In genomic region chr5:24841662-24842273, GRCm38 (mm10) we compare ENCODE assay signal across 7 mouse cellular contexts. TPM values are rescaled to one million over a fixed set of nuclear protein-coding genes. Genes with fewer than 3 reads are reported as not detected.
DNase-seq lines count a peak whose midpoint lies in the region; ATAC-seq and TF ChIP-seq lines count a peak whose summit lies in the region.

No protein-coding gene starts in this region.

- ATAC-seq in forebrain, embryonic 12.5 days (ENCODE audit: low FRiP score), result peak; percentile 9; the same call in 1 of the 2 replicates
- peak; percentile 38 for ATAC-seq in hindbrain, postnatal 0 days
- no peak; the same call in none of the 2 replicates for ATAC-seq in lung, embryonic 16.5 days (ENCODE audit: low read depth)
- ATAC-seq in stomach, embryonic 14.5 days (ENCODE audit: insufficient number of reproducible peaks, insufficient read depth, low FRiP score, low read depth), result peak; percentile 4; the same call in 1 of the 2 replicates

- H3K9ac ChIP-seq in forebrain, embryonic 12.5 days, result peak overlapping the region; percentile 92
- H3K9ac ChIP-seq in hindbrain, postnatal 0 days (replicated peaks; ENCODE audit: low read length), result peak overlapping the region; percentile 87
- peak overlapping the region; percentile 94 for H3K9ac ChIP-seq in lung, embryonic 16.5 days (ENCODE audit: low read length)
- H3K9ac ChIP-seq in stomach, embryonic 14.5 days (replicated peaks; ENCODE audit: low read depth, low read length), result peak overlapping the region; percentile 95

- H3K27ac ChIP-seq in left cerebral cortex, adult 2 months, result peak overlapping the region; percentile 99
- H3K27ac ChIP-seq in bone marrow macrophage, adult 2 months (ENCODE audit: insufficient read depth, low read depth, low read length), result peak overlapping the region; percentile 97
- peak overlapping the region; percentile 98 for H3K27ac ChIP-seq in forebrain, embryonic 12.5 days
- peak overlapping the region; percentile 99 for H3K27ac ChIP-seq in hindbrain, postnatal 0 days
- peak overlapping the region; percentile 99 for H3K27ac ChIP-seq in lung, embryonic 16.5 days (ENCODE audit: low read length)
- H3K27ac ChIP-seq in stomach, embryonic 14.5 days (ENCODE audit: low read length), result peak overlapping the region; percentile 100

- H3K36me3 ChIP-seq in forebrain, embryonic 12.5 days (replicated peaks), result no peaks in the 10 kb centered on the region
- H3K36me3 ChIP-seq in hindbrain, postnatal 0 days (ENCODE audit: insufficient read depth, low read length), result no peaks in the 10 kb centered on the region
- no peaks in the 10 kb centered on the region for H3K36me3 ChIP-seq in lung, embryonic 16.5 days (ENCODE audit: control insufficient read depth, insufficient read depth, low read length)
- no peaks in the 10 kb centered on the region for H3K36me3 ChIP-seq in stomach, embryonic 14.5 days (ENCODE audit: control insufficient read depth, insufficient read depth, low read length)

- peak; percentile 58 to 60 for DNase-seq in left cerebral cortex, adult 2 months (ENCODE audit: extremely low spot score in 1 of 2, low spot score in 2 of 2)
- DNase-seq in left cerebral cortex, adult 11 months (ENCODE audit: low spot score), result no peak
- DNase-seq in hindbrain, postnatal 0 days (ENCODE audit: low spot score), result peak; percentile 65

- WGBS in forebrain, embryonic 12.5 days, result under 1% methylated on average over 47 of the region's 50 CpGs
- 1% methylated on average over 50 of the region's 50 CpGs for WGBS in hindbrain, postnatal 0 days
- WGBS in lung, embryonic 16.5 days, result 0% methylated on average over 37 of the region's 50 CpGs
- WGBS in stomach, embryonic 14.5 days, result under 1% methylated on average over 45 of the region's 50 CpGs

- TF ChIP-seq POLR2A in bone marrow macrophage, adult 2 months (IDR thresholded peaks at IDR 0.05; ENCODE audit: borderline replicate concordance, low read depth, low read length), result no peak

- no peak for TF ChIP-seq CTCF in left cerebral cortex, adult 2 months (IDR thresholded peaks at IDR 0.05)
- TF ChIP-seq CTCF in bone marrow macrophage, adult 2 months (IDR thresholded peaks at IDR 0.05; ENCODE audit: low read depth, low read length), result no peak
- TF ChIP-seq CTCF in hindbrain, postnatal 0 days (IDR thresholded peaks at IDR 0.05; ENCODE audit: low read depth), result no peak

- H3K4me1 ChIP-seq in bone marrow macrophage, adult 2 months (ENCODE audit: control insufficient read depth, insufficient read depth, low read length), result peaks cover 29% of the 10 kb centered on the region
- peaks cover 31% of the 10 kb centered on the region for H3K4me1 ChIP-seq in forebrain, embryonic 12.5 days
- peaks cover 12% of the 10 kb centered on the region for H3K4me1 ChIP-seq in hindbrain, postnatal 0 days (ENCODE audit: insufficient read depth, low read length)
- peaks cover 23% of the 10 kb centered on the region for H3K4me1 ChIP-seq in lung, embryonic 16.5 days (replicated peaks; ENCODE audit: control insufficient read depth, insufficient read depth, low read length)
- peaks cover 19% of the 10 kb centered on the region for H3K4me1 ChIP-seq in stomach, embryonic 14.5 days (ENCODE audit: control insufficient read depth, insufficient read depth, low read length)

- peak overlapping the region; percentile 81 for H3K4me2 ChIP-seq in forebrain, embryonic 12.5 days
- H3K4me2 ChIP-seq in hindbrain, postnatal 0 days (ENCODE audit: low read depth, low read length), result peak overlapping the region; percentile 91
- peak overlapping the region; percentile 88 for H3K4me2 ChIP-seq in lung, embryonic 16.5 days (ENCODE audit: low read depth, low read length)
- peak overlapping the region; percentile 82 for H3K4me2 ChIP-seq in stomach, embryonic 14.5 days (replicated peaks; ENCODE audit: low read depth, low read length)

- peak overlapping the region; percentile 92 for H3K4me3 ChIP-seq in left cerebral cortex, adult 2 months
- H3K4me3 ChIP-seq in bone marrow macrophage, adult 2 months (ENCODE audit: insufficient read depth, low read length), result peak overlapping the region; percentile 95
- H3K4me3 ChIP-seq in forebrain, embryonic 12.5 days (replicated peaks), result peak overlapping the region; percentile 95
- H3K4me3 ChIP-seq in hindbrain, postnatal 0 days (ENCODE audit: low read length), result peak overlapping the region; percentile 68
- peak overlapping the region; percentile 85 for H3K4me3 ChIP-seq in lung, embryonic 16.5 days (ENCODE audit: low read length)
- H3K4me3 ChIP-seq in stomach, embryonic 14.5 days (ENCODE audit: low read depth, low read length), result peak overlapping the region; percentile 84

- no peaks in the 10 kb centered on the region for H3K9me3 ChIP-seq in forebrain, embryonic 12.5 days
- H3K9me3 ChIP-seq in hindbrain, postnatal 0 days (ENCODE audit: low read length), result no peaks in the 10 kb centered on the region
- no peaks in the 10 kb centered on the region for H3K9me3 ChIP-seq in lung, embryonic 16.5 days (ENCODE audit: control insufficient read depth, low read length)
- no peaks in the 10 kb centered on the region for H3K9me3 ChIP-seq in stomach, embryonic 14.5 days (ENCODE audit: control insufficient read depth, low read depth, low read length)

- H3K27me3 ChIP-seq in forebrain, embryonic 12.5 days, result no peaks in the 10 kb centered on the region
- no peaks in the 10 kb centered on the region for H3K27me3 ChIP-seq in hindbrain, postnatal 0 days (ENCODE audit: insufficient read depth, low read length)
- no peaks in the 10 kb centered on the region for H3K27me3 ChIP-seq in lung, embryonic 16.5 days (ENCODE audit: control insufficient read depth, insufficient read depth, low read depth, low read length)
- no peaks in the 10 kb centered on the region for H3K27me3 ChIP-seq in stomach, embryonic 14.5 days (ENCODE audit: control insufficient read depth, insufficient read depth, low read length)

- intact Hi-C loops in left cerebral cortex, adult 2 months (cut with DNase I), result loop anchor here (1.0 to 5.0 kb wide), 6 partner anchors 59 to 246 kb away; partner anchors contain the start of gene Nub1

RNA-seq across cellular contexts. Expression of gene Rheb, which starts 0.7 kb away (rescaled TPM):
- 100 to 1,000 TPM; 124 to 134 TPM for total RNA-seq in left cerebral cortex, adult 2 months (2021)
- polyA plus RNA-seq in bone marrow macrophage, adult 2 months (2012; ENCODE audit: insufficient read depth, insufficient read length, missing spikeins), result 96.2 and 97.1 TPM in 2 replicates
- 188 and 201 TPM in 2 replicates for polyA plus RNA-seq in forebrain, embryonic 12.5 days (2016; fragmentation: Nextera tagmentation; extraction: Ambion mirVana)
- 78.4 and 89.7 TPM in 2 replicates for total RNA-seq in hindbrain, postnatal 0 days (2014; rRNA removed)
- 284 and 287 TPM in 2 replicates for polyA plus RNA-seq in hindbrain, postnatal 0 days (2015; fragmentation: Nextera tagmentation; extraction: Ambion mirVana)
- polyA plus RNA-seq in lung, embryonic 16.5 days (2015; fragmentation: Nextera tagmentation; extraction: Ambion mirVana), result 191 and 204 TPM in 2 replicates
- 226 and 237 TPM in 2 replicates for polyA plus RNA-seq in stomach, embryonic 14.5 days (2014; fragmentation: Nextera tagmentation; extraction: Ambion mirVana)
